Mouse (Mus musculus) forebrain, embryonic 11.5 days (tissue): ENCODE results near the gene A830031A19Rik. TPM values are rescaled to one million over a fixed set of nuclear protein-coding genes. Genes with fewer than 3 reads are reported as not detected.

Experiments
- ATAC-seq: fragments of 200-750 bp; cut with Nextera tagmentation; replicated peaks from 2 replicates; pipeline ENCODE4 v1.8.0; 2017; ENCODE audit warnings: moderate TSS enrichment; ENCODE audit not compliant: low FRiP score
- DNase-seq: peaks from one replicate; pipeline ENCODE4 v3.0.0-alpha.2; 2017; ENCODE audit warnings: low spot score
- H3K27ac ChIP-seq: fragments of 300-500 bp; sonication (generic); 2 replicates; pipeline ENCODE4 v1.5.1; 2014; ENCODE audit warnings: low read depth, low read length
- H3K27me3 ChIP-seq: fragments of 300-500 bp; sonication (generic); 2 replicates; pipeline ENCODE4 v1.6.1; 2014; ENCODE audit warnings: mild to moderate bottlenecking, low read length, mixed read lengths; ENCODE audit not compliant: control insufficient read depth, insufficient read depth
- H3K36me3 ChIP-seq: fragments of 300-500 bp; sonication (generic); 2 replicates; pipeline ENCODE4 v1.6.1; 2014; ENCODE audit warnings: mild to moderate bottlenecking, low read length, moderate library complexity, mixed read lengths; ENCODE audit not compliant: control insufficient read depth, insufficient read depth
- H3K4me1 ChIP-seq: fragments of 300-500 bp; sonication (generic); replicated peaks from 2 replicates; pipeline ENCODE4 v1.6.1; 2014; ENCODE audit warnings: low read length, mixed read lengths; ENCODE audit not compliant: control insufficient read depth, insufficient read depth
- H3K4me2 ChIP-seq: fragments of 300-500 bp; sonication (generic); 2 replicates; pipeline ENCODE4 v1.6.1; 2014; ENCODE audit warnings: low read depth, mild to moderate bottlenecking, low read length, moderate library complexity, mixed read lengths; ENCODE audit not compliant: severe bottlenecking
- H3K4me3 ChIP-seq: fragments of 300-500 bp; sonication (generic); 2 replicates; pipeline ENCODE4 v1.5.1; 2014; ENCODE audit warnings: low read depth, low read length
- H3K9ac ChIP-seq: fragments of 300-500 bp; sonication (generic); 2 replicates; pipeline ENCODE4 v1.6.1; 2014; ENCODE audit warnings: low read length
- H3K9me3 ChIP-seq: fragments of 300-500 bp; sonication (generic); 2 replicates; pipeline ENCODE4 v1.6.1; 2016; ENCODE audit warnings: low read length, mixed read lengths; ENCODE audit not compliant: control insufficient read depth
- WGBS: fragments of 180-500 bp; shearing (Covaris S2); extraction: QIAGEN DNeasy Blood & Tissue Kit; methylation state at CpG from one replicate; pipeline ENCODE4 v1.1.7; 2014; 5-methylcytosine and 5-hydroxymethylcytosine counted together
- polyA plus RNA-seq: library from polyadenylated mRNA; unstranded; fragments of >200 nt; fragmentation: Nextera tagmentation; extraction: Ambion mirVana; gene quantifications from 2 replicates; pipeline ENCODE4 v1.2.1, GENCODE M21; 2014

Gene A830031A19Rik
- polyA plus RNA-seq, 1 experiment from 2014 or later, result not detected

DNA sequence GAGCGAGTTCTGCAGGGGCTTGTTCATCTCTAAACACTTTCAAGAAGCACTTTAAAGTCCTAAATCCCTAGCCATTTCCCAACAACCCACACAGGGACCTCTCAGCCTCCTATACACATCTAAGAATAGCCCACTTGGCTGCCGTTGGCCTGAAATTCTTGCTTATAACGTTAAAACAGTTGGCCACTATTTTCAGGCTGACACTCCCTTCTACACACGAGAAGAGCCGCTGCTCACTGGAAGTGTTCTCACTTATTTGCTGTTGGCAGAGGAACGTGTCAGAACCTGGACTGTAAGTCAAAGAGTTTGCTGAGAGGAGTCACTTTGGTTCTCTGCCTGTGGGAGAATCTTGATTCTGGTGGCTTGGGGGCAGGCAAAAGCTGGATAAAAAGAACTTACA, 30.8 kb downstream of the A830031A19Rik start:
- Histone ChIP-seq H3K4me2 (no peak overlapping the region), H3K4me1 (no peaks in the 10 kb centered on the region), H3K9ac (no peak overlapping the region), H3K27ac (no peak overlapping the region), H3K4me3 (no peak overlapping the region), H3K27me3 (no peaks in the 10 kb centered on the region), H3K36me3 (no peaks in the 10 kb centered on the region), H3K9me3 (no peaks in the 10 kb centered on the region)
- ATAC-seq (no peak), DNase-seq (no peak)
- 85% methylated on average over 6 of the region's 6 CpGs for WGBS

GRCm38 (mm10) chr11:24020760-24021159, 54.1 kb downstream of the A830031A19Rik start:
- no peak for DNase-seq
- H3K9ac ChIP-seq, result no peak overlapping the region
- H3K27ac ChIP-seq, result no peak overlapping the region
- no peaks in the 10 kb centered on the region for H3K36me3 ChIP-seq
- H3K4me1 ChIP-seq, result no peaks in the 10 kb centered on the region
- WGBS, result 77% methylated on average over 1 of the region's 1 CpGs
- no peak overlapping the region for H3K4me3 ChIP-seq
- no peak for ATAC-seq
- H3K4me2 ChIP-seq, result no peak overlapping the region
- H3K27me3 ChIP-seq, result no peaks in the 10 kb centered on the region
- no peaks in the 10 kb centered on the region for H3K9me3 ChIP-seq

DNA sequence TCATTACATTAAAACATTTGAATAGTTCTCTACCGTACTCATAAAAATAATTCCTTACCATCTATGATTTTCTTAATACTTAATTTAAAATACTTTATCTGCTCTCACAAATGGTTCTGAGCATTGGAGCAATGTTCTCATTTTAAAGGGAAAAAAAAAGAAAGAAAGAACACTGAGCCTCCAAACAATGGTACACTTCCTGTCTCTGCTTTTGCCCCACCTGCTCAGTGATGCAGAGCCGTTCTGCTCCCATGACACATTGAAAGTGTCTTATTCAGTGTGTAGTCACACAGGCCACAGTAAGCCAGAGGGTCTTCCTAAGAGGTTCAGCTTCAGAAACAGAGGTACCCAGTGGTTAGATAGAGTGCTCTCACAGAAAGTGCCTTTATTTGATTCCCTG, 56.1 kb downstream of the A830031A19Rik start:
- ATAC-seq, result no peak
- no peak for DNase-seq
- Histone ChIP-seq H3K9ac (no peak overlapping the region), H3K4me2 (no peak overlapping the region), H3K27ac (no peak overlapping the region), H3K4me3 (no peak overlapping the region), H3K36me3 (no peaks in the 10 kb centered on the region), H3K4me1 (no peaks in the 10 kb centered on the region), H3K9me3 (no peaks in the 10 kb centered on the region), H3K27me3 (no peaks in the 10 kb centered on the region)
- 85% methylated on average over 2 of the region's 2 CpGs for WGBS

GRCm38 (mm10) chr11:24016647-24017179, 58.1 kb downstream of the A830031A19Rik start:
- DNase-seq, result no peak
- H3K27me3 ChIP-seq, result no peaks in the 10 kb centered on the region
- no peaks in the 10 kb centered on the region for H3K4me1 ChIP-seq
- no peaks in the 10 kb centered on the region for H3K36me3 ChIP-seq
- H3K27ac ChIP-seq, result no peak overlapping the region
- no peak overlapping the region for H3K4me2 ChIP-seq
- no peaks in the 10 kb centered on the region for H3K9me3 ChIP-seq
- H3K4me3 ChIP-seq, result no peak overlapping the region
- ATAC-seq, result no peak
- H3K9ac ChIP-seq, result no peak overlapping the region
- 28% methylated on average over 2 of the region's 2 CpGs for WGBS

DNA sequence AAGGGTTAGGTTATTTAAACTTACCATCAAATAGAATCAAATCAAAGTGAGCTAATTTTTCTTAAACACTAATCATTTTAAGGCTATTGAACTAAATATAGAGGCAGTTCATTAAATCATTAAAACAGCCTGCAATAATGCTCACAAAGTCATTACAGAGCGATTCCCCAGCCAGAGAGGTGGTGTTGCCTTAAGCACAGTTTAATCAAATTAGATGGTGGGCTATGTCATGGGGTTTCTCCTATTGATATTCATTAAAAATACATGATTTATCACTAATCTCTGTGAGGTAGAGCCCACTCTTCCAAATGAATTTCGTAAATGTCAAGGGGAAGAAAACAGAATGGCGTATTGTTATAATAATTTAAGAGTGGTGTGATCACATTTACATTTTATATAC, 58.8 kb downstream of the A830031A19Rik start:
- Histone ChIP-seq H3K36me3 (no peaks in the 10 kb centered on the region), H3K27me3 (no peaks in the 10 kb centered on the region), H3K4me2 (no peak overlapping the region), H3K4me3 (no peak overlapping the region), H3K4me1 (no peaks in the 10 kb centered on the region), H3K9me3 (no peaks in the 10 kb centered on the region), H3K27ac (no peak overlapping the region), H3K9ac (no peak overlapping the region)
- no peak for ATAC-seq
- 82% methylated on average over 3 of the region's 3 CpGs for WGBS
- DNase-seq, result no peak

GRCm38 (mm10) chr11:24014642-24015041, 60.2 kb downstream of the A830031A19Rik start:
- no peak for ATAC-seq
- H3K4me2 ChIP-seq, result no peak overlapping the region
- WGBS, result 84% methylated on average over 5 of the region's 5 CpGs

DNA sequence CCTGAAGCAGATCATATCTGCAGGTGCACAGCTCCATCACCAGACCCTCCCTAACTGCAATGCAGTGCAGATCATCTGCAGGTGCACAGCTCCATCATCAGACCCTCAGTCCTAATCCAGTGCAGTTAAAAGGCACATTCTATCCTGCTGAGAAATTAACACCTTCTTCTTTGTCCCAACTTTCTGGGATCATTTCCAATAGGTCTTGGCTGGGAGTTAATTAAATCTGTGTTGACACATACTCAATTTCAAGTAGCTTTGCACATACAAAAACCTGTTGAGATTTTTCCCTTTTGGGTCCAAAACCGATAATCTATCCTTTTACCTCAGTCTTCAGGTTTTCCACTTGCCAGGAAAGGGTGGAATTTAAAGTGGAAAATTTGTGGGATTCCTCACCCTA, 62.6 kb downstream of the A830031A19Rik start:
- H3K9me3 ChIP-seq, result no peaks in the 10 kb centered on the region
- no peaks in the 10 kb centered on the region for H3K4me1 ChIP-seq
- H3K4me3 ChIP-seq, result no peak overlapping the region
- H3K36me3 ChIP-seq, result no peaks in the 10 kb centered on the region
- H3K27me3 ChIP-seq, result no peaks in the 10 kb centered on the region
- ATAC-seq (no peak), DNase-seq (no peak)
- no peak overlapping the region for H3K27ac ChIP-seq
- no peak overlapping the region for H3K9ac ChIP-seq
- 72% methylated on average over 1 of the region's 1 CpGs for WGBS
- H3K4me2 ChIP-seq, result no peak overlapping the region

More at GRCm38 (mm10) chr11:24014642-24015041, 60.2 kb downstream of the A830031A19Rik start:
- Histone ChIP-seq H3K27ac (no peak overlapping the region), H3K36me3 (no peaks in the 10 kb centered on the region), H3K4me3 (no peak overlapping the region), H3K4me1 (no peaks in the 10 kb centered on the region), H3K27me3 (no peaks in the 10 kb centered on the region), H3K9me3 (no peaks in the 10 kb centered on the region), H3K9ac (no peak overlapping the region)
- no peak for DNase-seq

GRCm38 (mm10) chr11:24008976-24009375, 65.9 kb downstream of the A830031A19Rik start:
- H3K27ac ChIP-seq, result no peak overlapping the region
- no peak overlapping the region for H3K9ac ChIP-seq
- DNase-seq, result no peak
- H3K4me3 ChIP-seq, result no peak overlapping the region
- no peaks in the 10 kb centered on the region for H3K4me1 ChIP-seq
- H3K4me2 ChIP-seq, result no peak overlapping the region
- no peaks in the 10 kb centered on the region for H3K27me3 ChIP-seq
- 91% methylated on average over 5 of the region's 5 CpGs for WGBS
- H3K36me3 ChIP-seq, result no peaks in the 10 kb centered on the region
- no peaks in the 10 kb centered on the region for H3K9me3 ChIP-seq
- ATAC-seq, result no peak

DNA sequence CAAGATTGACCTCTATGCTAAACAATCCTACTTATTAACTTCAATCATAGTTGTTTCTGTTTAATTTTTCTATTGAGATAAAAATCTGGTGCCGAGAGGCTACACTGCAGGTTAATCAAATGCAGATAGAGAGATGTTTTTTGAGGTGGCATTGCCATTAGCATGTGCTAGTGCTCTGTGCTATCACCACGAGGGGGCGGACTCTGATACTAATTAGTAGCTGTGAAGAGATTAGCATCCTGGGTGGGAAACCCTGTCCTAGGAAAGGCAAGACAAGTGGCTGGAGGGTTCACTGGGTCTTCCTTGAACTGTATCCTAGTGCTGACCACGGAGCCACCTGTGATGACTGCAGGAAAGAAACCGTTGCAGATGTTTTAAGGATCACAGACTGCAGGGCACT, 66.6 kb downstream of the A830031A19Rik start:
- peak; percentile 55; the same call in 1 of the 2 replicates for ATAC-seq
- no peak overlapping the region for H3K27ac ChIP-seq
- H3K27me3 ChIP-seq, result no peaks in the 10 kb centered on the region
- no peaks in the 10 kb centered on the region for H3K36me3 ChIP-seq
- H3K9me3 ChIP-seq, result no peaks in the 10 kb centered on the region
- no peaks in the 10 kb centered on the region for H3K4me1 ChIP-seq
- H3K4me2 ChIP-seq, result no peak overlapping the region
- H3K4me3 ChIP-seq, result no peak overlapping the region
- no peak overlapping the region for H3K9ac ChIP-seq
- 45% methylated on average over 5 of the region's 5 CpGs for WGBS
- no peak for DNase-seq
